Mouse (Mus musculus): Measurements from ENCODE around the gene D430041D05Rik. TPM values are rescaled to one million over a fixed set of nuclear protein-coding genes. Genes with fewer than 3 reads are reported as not detected.
"Not testable (repeated sequence)": the region's sequence is repeated elsewhere in the genome, so short reads cannot be mapped to it uniquely, and the experiment has no call there.

The D430041D05Rik gene
- polyA plus RNA-seq, 1 experiment from 2014 or later = 2.5 TPM

GRCm38 (mm10) chr2:104119097-104119496, 291.7 kb downstream of the D430041D05Rik start:
- Histone ChIP-seq H3K9ac (ENCODE audit: low read length) (no peak overlapping the region), H3K36me3 (ENCODE audit: control insufficient read depth, insufficient read depth, low read length) (no peaks in the 10 kb centered on the region), H3K4me2 (ENCODE audit: low read depth, low read length, severe bottlenecking) (no peak overlapping the region), H3K27me3 (ENCODE audit: control insufficient read depth, insufficient read depth, low read length) (peaks cover 5% of the 10 kb centered on the region; the same call in 1 of the 2 replicates), H3K9me3 (ENCODE audit: control insufficient read depth, low read length) (no peaks in the 10 kb centered on the region), H3K4me1 (replicated peaks; ENCODE audit: control insufficient read depth, insufficient read depth, low read length) (peaks cover 2% of the 10 kb centered on the region; the same call in 1 of the 2 replicates), H3K27ac (ENCODE audit: low read depth, low read length) (no peak overlapping the region), H3K4me3 (ENCODE audit: low read depth, low read length) (no peak overlapping the region)
- DNase-seq (ENCODE audit: low spot score) (no peak), ATAC-seq (replicated peaks; ENCODE audit: low FRiP score) (no peak)
- WGBS = 81% methylated on average over 1 of the region's 1 CpGs

- not testable (repeated sequence) for DNase-seq (ENCODE audit: low spot score)
Observed at GRCm38 (mm10) chr2:104117173-104117572, 293.6 kb downstream of the D430041D05Rik start.

GRCm38 (mm10) chr2:104114898-104115297, 295.9 kb downstream of the D430041D05Rik start:
- Histone ChIP-seq H3K36me3 (ENCODE audit: control insufficient read depth, insufficient read depth, low read length) (no peaks in the 10 kb centered on the region), H3K27me3 (ENCODE audit: control insufficient read depth, insufficient read depth, low read length) (no peaks in the 10 kb centered on the region), H3K4me3 (ENCODE audit: low read depth, low read length) (no peak overlapping the region), H3K9ac (ENCODE audit: low read length) (no peak overlapping the region), H3K9me3 (ENCODE audit: control insufficient read depth, low read length) (no peaks in the 10 kb centered on the region), H3K27ac (ENCODE audit: low read depth, low read length) (no peak overlapping the region), H3K4me1 (replicated peaks; ENCODE audit: control insufficient read depth, insufficient read depth, low read length) (0 out of 2 replicates have a peak, but pooled peaks cover 2% of the 10 kb centered on the region), H3K4me2 (ENCODE audit: low read depth, low read length, severe bottlenecking) (no peak overlapping the region)
- WGBS = 92% methylated on average over 3 of the region's 3 CpGs
- DNase-seq (ENCODE audit: low spot score) = no peak
- ATAC-seq (replicated peaks; ENCODE audit: low FRiP score) = no peak

More at GRCm38 (mm10) chr2:104117173-104117572, 293.6 kb downstream of the D430041D05Rik start:
- not testable (repeated sequence) for H3K4me1 ChIP-seq (replicated peaks; ENCODE audit: control insufficient read depth, insufficient read depth, low read length); H3K27ac ChIP-seq (ENCODE audit: low read depth, low read length); H3K9me3 ChIP-seq (ENCODE audit: control insufficient read depth, low read length); H3K4me3 ChIP-seq (ENCODE audit: low read depth, low read length); H3K36me3 ChIP-seq (ENCODE audit: control insufficient read depth, insufficient read depth, low read length); H3K9ac ChIP-seq (ENCODE audit: low read length); H3K4me2 ChIP-seq (ENCODE audit: low read depth, low read length, severe bottlenecking); H3K27me3 ChIP-seq (ENCODE audit: control insufficient read depth, insufficient read depth, low read length); ATAC-seq (replicated peaks; ENCODE audit: low FRiP score)

GRCm38 (mm10) chr2:104113563-104113962, 297.2 kb downstream of the D430041D05Rik start:
- not testable (repeated sequence) for H3K9me3 ChIP-seq (ENCODE audit: control insufficient read depth, low read length); ATAC-seq (replicated peaks; ENCODE audit: low FRiP score); H3K9ac ChIP-seq (ENCODE audit: low read length); H3K36me3 ChIP-seq (ENCODE audit: control insufficient read depth, insufficient read depth, low read length); H3K4me1 ChIP-seq (replicated peaks; ENCODE audit: control insufficient read depth, insufficient read depth, low read length); H3K4me3 ChIP-seq (ENCODE audit: low read depth, low read length); H3K27me3 ChIP-seq (ENCODE audit: control insufficient read depth, insufficient read depth, low read length); H3K27ac ChIP-seq (ENCODE audit: low read depth, low read length); H3K4me2 ChIP-seq (ENCODE audit: low read depth, low read length, severe bottlenecking)
- DNase-seq (ENCODE audit: low spot score) = peak; percentile 10

GRCm38 (mm10) chr2:104111170-104111797, 299.5 kb downstream of the D430041D05Rik start:
- DNase-seq (ENCODE audit: low spot score); H3K9ac ChIP-seq (ENCODE audit: low read length); H3K27me3 ChIP-seq (ENCODE audit: control insufficient read depth, insufficient read depth, low read length); H3K27ac ChIP-seq (ENCODE audit: low read depth, low read length); H3K4me2 ChIP-seq (ENCODE audit: low read depth, low read length, severe bottlenecking); H3K36me3 ChIP-seq (ENCODE audit: control insufficient read depth, insufficient read depth, low read length); H3K4me3 ChIP-seq (ENCODE audit: low read depth, low read length); ATAC-seq (replicated peaks; ENCODE audit: low FRiP score); H3K9me3 ChIP-seq (ENCODE audit: control insufficient read depth, low read length); H3K4me1 ChIP-seq (replicated peaks; ENCODE audit: control insufficient read depth, insufficient read depth, low read length): not testable (repeated sequence)
- WGBS = no CpG with 5 or more reads among the region's 1 CpGs

- no peak overlapping the region for H3K4me3 ChIP-seq (ENCODE audit: low read depth, low read length)
- ATAC-seq (replicated peaks; ENCODE audit: low FRiP score) (no peak), DNase-seq (ENCODE audit: low spot score) (peak; percentile 26)
- no peak overlapping the region for H3K4me2 ChIP-seq (ENCODE audit: low read depth, low read length, severe bottlenecking)
- no peak overlapping the region for H3K9ac ChIP-seq (ENCODE audit: low read length)
- H3K27ac ChIP-seq (ENCODE audit: low read depth, low read length) = no peak overlapping the region
- WGBS = 89% methylated on average over 4 of the region's 4 CpGs
- no peaks in the 10 kb centered on the region for H3K36me3 ChIP-seq (ENCODE audit: control insufficient read depth, insufficient read depth, low read length)
- H3K27me3 ChIP-seq (ENCODE audit: control insufficient read depth, insufficient read depth, low read length) = no peaks in the 10 kb centered on the region
- no peaks in the 10 kb centered on the region for H3K4me1 ChIP-seq (replicated peaks; ENCODE audit: control insufficient read depth, insufficient read depth, low read length)
- no peaks in the 10 kb centered on the region for H3K9me3 ChIP-seq (ENCODE audit: control insufficient read depth, low read length)
Observed at GRCm38 (mm10) chr2:104110031-104110430, 300.8 kb downstream of the D430041D05Rik start.

- no peak overlapping the region for H3K4me3 ChIP-seq (ENCODE audit: low read depth, low read length)
- no peak overlapping the region for H3K27ac ChIP-seq (ENCODE audit: low read depth, low read length)
- H3K4me2 ChIP-seq (ENCODE audit: low read depth, low read length, severe bottlenecking) = no peak overlapping the region
- DNase-seq (ENCODE audit: low spot score) = peak; percentile 18
- H3K9ac ChIP-seq (ENCODE audit: low read length) = no peak overlapping the region
- no peaks in the 10 kb centered on the region for H3K27me3 ChIP-seq (ENCODE audit: control insufficient read depth, insufficient read depth, low read length)
- no peaks in the 10 kb centered on the region for H3K9me3 ChIP-seq (ENCODE audit: control insufficient read depth, low read length)
- no peak for ATAC-seq (replicated peaks; ENCODE audit: low FRiP score)
- H3K36me3 ChIP-seq (ENCODE audit: control insufficient read depth, insufficient read depth, low read length) = no peaks in the 10 kb centered on the region
- H3K4me1 ChIP-seq (replicated peaks; ENCODE audit: control insufficient read depth, insufficient read depth, low read length) = no peaks in the 10 kb centered on the region
- WGBS = 71% methylated on average over 2 of the region's 2 CpGs
Observed at GRCm38 (mm10) chr2:104109528-104109927, 301.3 kb downstream of the D430041D05Rik start.

GRCm38 (mm10) chr2:104109021-104109420, 301.8 kb downstream of the D430041D05Rik start:
- not testable (repeated sequence) for H3K9ac ChIP-seq (ENCODE audit: low read length); ATAC-seq (replicated peaks; ENCODE audit: low FRiP score); H3K27ac ChIP-seq (ENCODE audit: low read depth, low read length); H3K4me3 ChIP-seq (ENCODE audit: low read depth, low read length); H3K27me3 ChIP-seq (ENCODE audit: control insufficient read depth, insufficient read depth, low read length); H3K36me3 ChIP-seq (ENCODE audit: control insufficient read depth, insufficient read depth, low read length); H3K4me1 ChIP-seq (replicated peaks; ENCODE audit: control insufficient read depth, insufficient read depth, low read length); H3K4me2 ChIP-seq (ENCODE audit: low read depth, low read length, severe bottlenecking); H3K9me3 ChIP-seq (ENCODE audit: control insufficient read depth, low read length); DNase-seq (ENCODE audit: low spot score)
- 96% methylated on average over 2 of the region's 2 CpGs for WGBS

- no peaks in the 10 kb centered on the region for H3K36me3 ChIP-seq (ENCODE audit: control insufficient read depth, insufficient read depth, low read length)
- DNase-seq (ENCODE audit: low spot score) (no peak), ATAC-seq (replicated peaks; ENCODE audit: low FRiP score) (no peak)
- H3K27me3 ChIP-seq (ENCODE audit: control insufficient read depth, insufficient read depth, low read length) = no peaks in the 10 kb centered on the region
- no peak overlapping the region for H3K4me3 ChIP-seq (ENCODE audit: low read depth, low read length)
- H3K4me2 ChIP-seq (ENCODE audit: low read depth, low read length, severe bottlenecking) = no peak overlapping the region
- no peak overlapping the region for H3K9ac ChIP-seq (ENCODE audit: low read length)
- 91% methylated on average over 6 of the region's 6 CpGs for WGBS
- H3K4me1 ChIP-seq (replicated peaks; ENCODE audit: control insufficient read depth, insufficient read depth, low read length) = no peaks in the 10 kb centered on the region
- H3K27ac ChIP-seq (ENCODE audit: low read depth, low read length) = no peak overlapping the region
- H3K9me3 ChIP-seq (ENCODE audit: control insufficient read depth, low read length) = no peaks in the 10 kb centered on the region
Observed at GRCm38 (mm10) chr2:104104800-104105199, 306.0 kb downstream of the D430041D05Rik start.
